Mouse (Mus musculus): ENCODE results near the gene Rorc.

Gene Rorc

GRCm38 (mm10) chr3:94434305-94434704, 61.7 kb downstream of the Rorc start:
- DNase-seq = no peak

- DNase-seq = no peak
Measured at GRCm38 (mm10) chr3:94436420-94436819, 63.8 kb downstream of the Rorc start.

GRCm38 (mm10) chr3:94441182-94441581, 68.6 kb downstream of the Rorc start:
- no peak for DNase-seq

GRCm38 (mm10) chr3:94442951-94443596, 70.5 kb downstream of the Rorc start, which contains the start of gene Mrpl9:
TSS of gene Mrpl9 (plus strand) at chr3:94443318.
- peak; percentile 96 for DNase-seq

GRCm38 (mm10) chr3:94443597-94443964, 71.0 kb downstream of the Rorc start, which contains the start of gene Oaz3:
TSS of gene Oaz3 (minus strand) at chr3:94443915.
- DNase-seq = no peak
